Mouse (Mus musculus) cortical plate, adult 2 months (tissue): ENCODE results near the gene Frmd4a. TPM values are rescaled to one million over a fixed set of nuclear protein-coding genes. Genes with fewer than 3 reads are reported as not detected.
"Not testable (repeated sequence)": the region's sequence is repeated elsewhere in the genome, so short reads cannot be mapped to it uniquely, and the experiment has no call there.

ENCODE experiments used
- H3K27ac ChIP-seq: fragments of 200-500 bp; 2 replicates; pipeline ENCODE4 v1.5.1; 2012; ENCODE audit warnings: low read length, control low read depth, inconsistent platforms; ENCODE audit not compliant: insufficient read depth
- H3K4me1 ChIP-seq: fragments of 200-500 bp; 2 replicates; pipeline ENCODE4 v1.6.1; 2011; ENCODE audit warnings: low read length; ENCODE audit not compliant: control insufficient read depth, insufficient read depth
- H3K4me3 ChIP-seq: fragments of 200-500 bp; 2 replicates; pipeline ENCODE4 v1.5.1; 2011; ENCODE audit warnings: mild to moderate bottlenecking, low read length, control low read depth; ENCODE audit not compliant: insufficient read depth
- CTCF ChIP-seq: fragments of 200-500 bp; IDR thresholded peaks from 2 replicates; pipeline ENCODE4 v1.5.1; 2011; ENCODE audit warnings: mild to moderate bottlenecking, control low read depth, low read length; ENCODE audit not compliant: insufficient read depth; ENCODE audit errors: extremely low read depth
- POLR2A ChIP-seq: fragments of 200-500 bp; IDR thresholded peaks from 2 replicates; pipeline ENCODE4 v1.6.1; 2011; ENCODE audit warnings: mild to moderate bottlenecking, low read length, control low read depth; ENCODE audit not compliant: insufficient read depth; ENCODE audit errors: extremely low read depth
- polyA plus RNA-seq: library from polyadenylated mRNA; depleted of rRNA; stranded (reverse); fragments of >200 nt; gene quantifications from 2 replicates; pipeline ENCODE4 v1.2.3, GENCODE M21; 2012

Frmd4a gene
- polyA plus RNA-seq, 1 experiment = 33.9 TPM

DNA sequence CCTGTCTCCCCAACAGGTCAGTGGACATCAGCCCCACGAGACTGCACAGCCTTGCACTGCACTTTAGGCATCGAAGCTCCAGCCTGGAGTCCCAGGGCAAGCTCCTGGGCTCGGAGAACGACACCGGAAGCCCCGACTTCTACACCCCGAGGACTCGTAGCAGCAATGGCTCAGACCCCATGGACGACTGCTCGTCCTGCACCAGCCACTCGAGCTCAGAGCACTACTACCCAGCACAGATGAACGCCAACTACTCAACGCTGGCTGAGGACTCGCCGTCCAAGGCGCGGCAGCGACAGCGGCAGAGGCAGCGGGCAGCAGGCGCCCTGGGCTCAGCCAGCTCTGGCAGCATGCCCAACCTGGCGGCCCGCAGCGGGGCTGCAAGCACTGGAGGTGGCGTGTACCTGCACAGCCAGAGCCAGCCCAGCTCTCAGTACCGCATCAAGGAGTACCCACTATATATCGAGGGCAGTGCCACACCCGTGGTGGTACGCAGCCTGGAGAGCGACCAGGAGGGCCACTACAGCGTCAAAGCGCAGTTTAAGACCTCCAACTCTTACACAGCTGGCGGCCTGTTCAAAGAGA is 585.9 kb downstream of the Frmd4a start:
- Histone ChIP-seq H3K27ac (no peak overlapping the region), H3K4me1 (no peaks in the 10 kb centered on the region; the same call in 1 of the 2 replicates), H3K4me3 (no peak overlapping the region)
- no peak for TF ChIP-seq CTCF
- TF ChIP-seq POLR2A = no peak

DNA sequence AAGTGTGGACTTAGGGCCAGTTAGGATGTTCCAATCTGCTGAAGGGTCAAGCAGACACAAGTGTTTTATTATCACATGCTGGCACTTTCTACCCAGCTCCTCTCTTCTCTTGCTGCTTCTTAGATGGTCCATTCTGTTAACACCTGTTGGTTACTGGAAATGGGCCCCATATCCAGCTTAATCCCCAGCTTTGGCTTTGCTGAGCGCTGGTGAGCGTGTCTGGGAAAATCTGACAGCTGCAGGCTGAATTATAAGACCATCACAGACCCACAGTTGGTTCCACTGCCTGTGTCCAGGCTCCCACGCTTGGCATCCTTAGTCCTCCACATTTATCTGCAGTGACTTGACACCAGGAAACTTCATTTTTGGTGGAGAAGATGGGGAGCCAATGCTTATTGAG is 589.0 kb downstream of the Frmd4a start:
- Histone ChIP-seq H3K4me1 (no peaks in the 10 kb centered on the region; the same call in 1 of the 2 replicates), H3K4me3 (no peak overlapping the region), H3K27ac (no peak overlapping the region)
- TF ChIP-seq POLR2A (no peak), CTCF (no peak)

DNA sequence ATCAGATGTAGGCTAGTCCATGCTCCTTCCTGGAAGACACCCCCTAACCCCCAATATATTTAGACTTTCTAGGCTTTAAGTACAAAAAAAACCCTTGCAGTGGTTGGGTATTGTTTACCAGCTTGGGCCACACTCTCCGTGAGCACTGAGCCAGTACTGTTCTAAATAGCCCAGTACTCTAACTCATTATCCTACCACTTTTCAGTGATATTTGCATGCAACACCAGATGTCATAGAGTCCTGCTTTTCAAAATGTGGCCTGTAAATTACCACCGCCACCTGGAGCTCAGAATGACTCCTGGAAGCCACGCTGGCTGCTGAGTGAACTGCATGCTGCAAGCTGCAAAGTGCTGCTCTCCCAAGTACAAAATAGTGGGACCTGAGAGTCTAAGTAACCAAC is 590.7 kb downstream of the Frmd4a start:
- no peak for TF ChIP-seq POLR2A
- TF ChIP-seq CTCF = no peak
- no peak overlapping the region for H3K4me3 ChIP-seq
- H3K27ac ChIP-seq = no peak overlapping the region
- no peaks in the 10 kb centered on the region; the same call in 1 of the 2 replicates for H3K4me1 ChIP-seq

DNA sequence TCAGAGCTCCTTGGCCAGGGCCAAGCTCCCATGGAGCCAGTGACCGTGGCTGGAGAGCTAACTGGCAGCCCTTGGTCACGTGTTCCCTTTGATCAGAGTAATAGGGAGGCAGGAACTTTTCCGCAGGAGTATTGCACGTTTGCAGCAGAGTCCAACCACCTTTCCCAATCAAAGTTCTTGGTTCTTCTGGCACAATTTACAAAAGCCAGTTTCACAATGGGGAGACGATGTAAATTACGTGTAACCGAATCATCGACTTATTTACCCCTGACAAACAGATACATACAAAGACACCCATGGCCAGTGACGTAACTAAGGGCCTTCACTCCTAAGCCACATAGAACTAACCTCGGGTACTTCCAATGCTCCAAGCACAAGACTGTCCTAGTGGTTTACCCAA is 591.9 kb downstream of the Frmd4a start:
- Histone ChIP-seq H3K4me1 (no peaks in the 10 kb centered on the region; the same call in 1 of the 2 replicates), H3K4me3 (no peak overlapping the region), H3K27ac (no peak overlapping the region)
- no peak for TF ChIP-seq CTCF
- TF ChIP-seq POLR2A = no peak

DNA sequence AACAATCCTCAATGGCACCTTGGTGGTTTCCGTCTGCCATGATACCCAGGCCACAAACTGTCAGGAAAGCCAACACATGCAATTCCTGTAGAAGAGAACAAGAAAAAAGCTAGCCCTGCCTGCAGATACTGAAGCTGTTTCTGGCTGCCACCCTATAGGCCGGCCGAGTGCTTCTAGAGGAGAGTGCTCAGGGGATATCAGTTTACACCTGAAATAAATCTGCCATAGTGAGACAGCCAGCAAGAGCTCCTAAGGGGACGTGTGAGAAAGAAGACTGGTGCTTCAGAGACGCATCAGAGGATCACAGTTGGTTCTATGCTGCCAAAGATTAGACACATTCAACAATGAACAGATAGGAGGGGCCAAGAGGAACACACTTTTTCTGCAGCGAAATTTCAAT is 593.8 kb downstream of the Frmd4a start:
- Histone ChIP-seq H3K27ac (no peak overlapping the region), H3K4me1 (no peaks in the 10 kb centered on the region; the same call in 1 of the 2 replicates), H3K4me3 (no peak overlapping the region)
- TF ChIP-seq POLR2A (no peak), CTCF (no peak)

DNA sequence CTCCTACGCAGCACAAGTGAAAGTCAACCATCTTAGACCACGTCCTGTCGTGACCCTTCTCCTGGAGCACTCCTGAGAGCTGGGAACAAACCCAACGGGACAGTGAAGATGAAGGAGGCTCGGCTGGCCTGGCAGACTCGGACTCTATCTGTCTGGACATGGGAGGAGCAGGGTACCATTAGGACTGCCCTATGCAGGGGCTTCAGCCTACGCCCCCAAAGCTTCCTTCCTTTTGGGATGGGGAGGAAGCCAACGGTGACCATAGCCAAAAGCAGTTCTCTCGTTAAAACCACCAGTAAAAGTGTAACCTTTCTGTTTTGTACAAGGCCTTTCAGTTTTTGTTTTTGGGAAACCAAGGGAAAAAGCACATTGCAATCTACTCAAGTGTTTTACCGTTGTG is 594.2 kb downstream of the Frmd4a start:
- no peak overlapping the region for H3K4me3 ChIP-seq
- peaks cover 1% of the 10 kb centered on the region; the same call in 1 of the 2 replicates for H3K4me1 ChIP-seq
- H3K27ac ChIP-seq = no peak overlapping the region
- TF ChIP-seq CTCF (no peak), POLR2A (no peak)

DNA sequence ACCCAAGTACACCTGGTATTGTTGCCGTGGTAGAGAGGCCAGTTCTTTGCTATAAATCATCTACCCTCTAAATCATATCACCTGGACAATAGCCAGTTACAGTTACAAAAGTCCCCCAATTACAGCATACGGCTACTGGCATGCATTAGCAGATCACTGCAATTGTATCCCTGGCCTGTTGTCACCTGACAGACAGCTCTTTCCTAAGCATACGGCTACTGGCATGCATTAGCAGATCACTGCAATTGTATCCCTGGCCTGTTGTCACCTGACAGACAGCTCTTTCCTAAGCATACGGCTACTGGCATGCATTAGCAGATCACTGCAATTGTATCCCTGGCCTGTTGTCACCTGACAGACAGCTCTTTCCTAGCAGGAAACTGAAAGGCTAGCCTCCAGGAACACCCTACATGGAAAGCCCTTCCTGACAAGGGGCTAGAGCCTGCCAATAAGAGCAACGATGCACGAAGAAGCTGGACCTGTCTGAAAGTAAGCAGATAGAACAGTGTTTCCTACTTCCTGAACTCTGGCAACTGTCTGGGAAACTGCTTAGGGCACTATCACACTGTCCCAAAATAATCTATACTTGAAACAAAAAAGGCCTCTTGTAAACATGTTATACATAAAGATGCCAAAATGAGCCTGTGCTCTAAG is 596.9 kb downstream of the Frmd4a start:
- H3K27ac ChIP-seq, H3K4me1 ChIP-seq, H3K4me3 ChIP-seq: not testable (repeated sequence)

DNA sequence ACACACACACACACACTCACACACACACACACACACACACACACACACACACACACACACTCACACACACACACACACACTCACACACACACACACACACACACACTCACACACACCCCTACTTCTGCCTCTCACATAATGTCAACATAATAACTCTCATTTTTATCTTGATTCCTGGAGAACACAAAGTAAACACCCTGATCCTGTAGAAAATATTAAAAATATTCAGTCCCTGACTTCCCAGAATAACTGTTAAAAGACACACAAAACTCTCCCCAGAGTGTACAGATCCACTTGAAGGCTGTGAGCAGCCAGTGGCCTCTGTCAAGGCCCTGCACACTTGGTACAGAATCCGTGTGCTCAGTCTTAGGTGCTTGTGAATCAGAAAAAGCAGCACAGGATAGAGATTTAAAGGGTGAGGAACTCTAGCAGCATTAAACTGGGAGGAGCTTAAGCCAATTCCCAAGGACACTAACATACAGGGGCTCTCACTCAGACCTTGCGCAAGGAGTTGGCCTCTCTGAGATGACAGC is 597.6 kb downstream of the Frmd4a start:
- TF ChIP-seq POLR2A = no peak
- no peak for TF ChIP-seq CTCF

DNA sequence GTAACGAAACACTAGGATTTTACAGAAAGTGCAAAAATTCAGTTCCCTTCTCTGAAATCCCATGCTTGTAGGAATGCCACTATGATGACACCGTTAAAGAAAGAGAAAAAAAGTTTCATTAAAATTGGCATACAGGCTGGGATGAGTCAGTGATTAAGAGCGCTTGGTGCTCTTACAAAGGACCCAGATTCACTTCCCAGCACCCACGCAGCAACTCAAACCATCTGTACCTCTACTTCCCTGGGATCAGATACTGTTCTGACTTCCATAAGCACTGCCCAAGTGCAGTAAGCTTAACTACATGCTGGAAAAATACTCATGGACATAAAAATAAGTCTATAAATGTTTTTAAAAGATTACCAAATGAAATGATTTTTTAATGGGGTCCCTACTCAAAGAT is 599.5 kb downstream of the Frmd4a start:
- TF ChIP-seq POLR2A = no peak
- TF ChIP-seq CTCF = no peak
- Histone ChIP-seq H3K27ac (no peak overlapping the region), H3K4me1 (peaks cover 2% of the 10 kb centered on the region; the same call in 1 of the 2 replicates), H3K4me3 (no peak overlapping the region)

More for the DNA sequence above, 597.6 kb downstream of the Frmd4a start:
- H3K4me3 ChIP-seq = no peak overlapping the region
- H3K27ac ChIP-seq = no peak overlapping the region
- peaks cover 2% of the 10 kb centered on the region; the same call in 1 of the 2 replicates for H3K4me1 ChIP-seq

DNA sequence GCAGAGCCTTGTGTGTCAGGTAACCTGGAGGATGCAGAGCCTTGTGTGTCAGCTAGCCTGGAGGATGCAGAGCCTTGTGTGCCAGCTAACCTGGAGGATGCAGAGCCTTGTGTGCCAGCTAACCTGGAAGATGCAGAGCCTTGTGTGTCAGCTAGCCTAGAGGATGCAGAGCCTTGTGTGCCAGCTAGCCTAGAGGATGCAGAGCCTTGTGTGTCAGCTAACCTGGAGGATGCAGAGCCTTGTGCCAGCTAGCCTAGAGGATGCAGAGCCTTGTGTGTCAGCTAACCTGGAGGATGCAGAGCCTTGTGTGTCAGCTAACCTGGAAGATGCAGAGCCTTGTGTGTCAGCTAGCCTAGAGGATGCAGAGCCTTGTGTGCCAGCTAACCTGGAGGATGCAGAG is 601.6 kb downstream of the Frmd4a start:
- not testable (repeated sequence) for H3K4me3 ChIP-seq, H3K4me1 ChIP-seq, H3K27ac ChIP-seq
